Mouse (Mus musculus): ENCODE measurements around the gene Dlx3.

DNA sequence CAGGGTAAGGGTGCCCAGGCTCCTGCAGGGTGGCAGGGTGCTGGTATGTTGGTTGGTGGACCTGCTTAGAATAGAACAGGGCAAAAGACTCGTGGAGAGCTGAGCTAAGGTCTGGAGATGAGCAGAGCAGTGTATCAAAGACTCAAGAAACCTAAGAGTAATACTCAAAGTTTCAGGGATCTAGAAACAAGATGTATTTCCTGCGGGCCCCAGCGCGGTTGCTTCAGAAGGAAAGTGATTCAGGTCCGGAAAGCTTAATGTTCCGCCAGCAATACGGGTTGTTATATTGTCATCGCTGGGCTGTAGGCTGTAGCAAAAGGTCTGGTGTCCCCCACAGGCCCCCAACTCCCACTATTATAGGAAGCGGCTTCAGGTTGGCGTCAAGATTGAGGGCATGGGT, 22.3 kb downstream of the Dlx3 start:
- TF ChIP-seq CTCF (IDR thresholded peaks at IDR 0.05; ENCODE audit: extremely low read depth, insufficient read depth, insufficient read length, insufficient replicate concordance): no peak
- no peak for TF ChIP-seq POLR2A (IDR thresholded peaks at IDR 0.05; ENCODE audit: low read depth, low read length)
